Mouse (Mus musculus) cerebellum, adult 2 months (tissue): ENCODE results near the gene Mybpc2.

ENCODE experiments used
- CTCF ChIP-seq: fragments of 200-500 bp; IDR thresholded peaks from 2 replicates; pipeline ENCODE4 v1.5.1; 2011; ENCODE audit warnings: low read depth, mild to moderate bottlenecking, control low read depth, low read length, moderate library complexity, borderline replicate concordance; ENCODE audit not compliant: insufficient read depth
- POLR2A ChIP-seq: fragments of 200-500 bp; IDR thresholded peaks from 2 replicates; pipeline ENCODE4 v1.6.1; 2011; ENCODE audit warnings: low read length, control low read depth, borderline replicate concordance; ENCODE audit not compliant: insufficient read depth

GRCm38 (mm10) chr7:44500046-44500445 is 24.4 kb downstream of the Mybpc2 start:
- no peak for TF ChIP-seq CTCF
- TF ChIP-seq POLR2A: no peak
